Comparison of ENCODE assay signal across 11 mouse cellular contexts in the genomic region with DNA sequence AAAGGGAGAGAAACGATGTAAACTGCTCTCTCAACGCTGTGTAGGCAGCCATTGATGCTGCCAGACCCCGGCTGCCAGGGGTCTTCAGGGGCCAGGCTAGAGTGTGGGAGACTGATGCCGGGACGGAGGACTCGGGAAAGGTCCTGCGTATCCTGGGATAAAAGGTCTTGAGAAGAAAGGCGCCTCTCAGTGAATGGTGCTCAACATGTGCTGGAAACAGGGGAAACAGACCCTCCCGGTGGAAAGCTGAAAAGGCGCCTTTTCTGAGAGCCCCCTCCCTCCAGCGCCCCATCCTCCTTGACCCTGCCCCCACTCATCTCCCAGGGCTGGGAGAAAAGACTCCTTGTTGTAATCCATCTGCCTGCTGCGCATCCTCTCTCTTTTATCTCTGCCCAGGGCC.
A peak's percentile ranks its signal among the peaks of the same experiment; 100 is the strongest.
DNase-seq lines count a peak whose midpoint lies in the region; ATAC-seq and TF ChIP-seq lines count a peak whose summit lies in the region.
"Had no signal": no experiment of that assay in that cellular context is flagged by ENCODE, and none has a peak within 500 bp of the region (broad histone marks: within the 10 kb centered on the region; RNA-seq: fewer than 3 reads in every experiment).

No protein-coding gene starts in this region.

- WGBS in heart, embryonic 16.5 days: 47% methylated on average over 11 of the region's 12 CpGs
- WGBS in forebrain, postnatal 0 days: 10% methylated on average over 12 of the region's 12 CpGs
- WGBS in midbrain, embryonic 14.5 days: 5% methylated on average over 12 of the region's 12 CpGs

- no peak for ATAC-seq in heart, embryonic 16.5 days (replicated peaks; ENCODE audit: extremely low read depth, insufficient read depth, low FRiP score)
- ATAC-seq in forebrain, postnatal 0 days: peak; percentile 47
- ATAC-seq in midbrain, embryonic 14.5 days (ENCODE audit: low FRiP score, low TSS enrichment): no peak; the same call in 1 of the 2 replicates
- no peak for ATAC-seq in megakaryocyte progenitor cell, adult 5-6 weeks (replicated peaks; ENCODE audit: poor library complexity)
- no peak for ATAC-seq in cerebellum, adult (ENCODE audit: insufficient number of reproducible peaks, low FRiP score, low TSS enrichment)

- H3K9me3 ChIP-seq in heart, embryonic 16.5 days (replicated peaks; ENCODE audit: control insufficient read depth, low read length): peaks cover 6% of the 10 kb centered on the region; the same call in 1 of the 2 replicates
- no peaks in the 10 kb centered on the region for H3K9me3 ChIP-seq in forebrain, postnatal 0 days (ENCODE audit: low read length)
- no peaks in the 10 kb centered on the region for H3K9me3 ChIP-seq in midbrain, embryonic 14.5 days (ENCODE audit: control insufficient read depth, low read length)

- no peak for TF ChIP-seq CTCF in forebrain, postnatal 0 days (IDR thresholded peaks at IDR 0.05; ENCODE audit: low read depth)

- H3K27ac ChIP-seq in heart, embryonic 16.5 days (ENCODE audit: low read length): no peak overlapping the region
- no peak overlapping the region for H3K27ac ChIP-seq in forebrain, postnatal 0 days (ENCODE audit: low read depth, low read length)
- peak overlapping the region; percentile 32; the same call in 1 of the 2 replicates for H3K27ac ChIP-seq in midbrain, embryonic 14.5 days (replicated peaks; ENCODE audit: low read depth, low read length)

- no peak overlapping the region for H3K9ac ChIP-seq in heart, embryonic 16.5 days (ENCODE audit: low read length)
- H3K9ac ChIP-seq in forebrain, postnatal 0 days: no peak overlapping the region
- no peak overlapping the region for H3K9ac ChIP-seq in midbrain, embryonic 14.5 days (replicated peaks; ENCODE audit: low read length)

- peak overlapping the region; percentile 34; the same call in 1 of the 2 replicates for H3K4me2 ChIP-seq in heart, embryonic 16.5 days (ENCODE audit: low read depth, low read length)
- peak overlapping the region; percentile 21 for H3K4me2 ChIP-seq in forebrain, postnatal 0 days (ENCODE audit: low read depth)
- peak overlapping the region; percentile 39 for H3K4me2 ChIP-seq in midbrain, embryonic 14.5 days (ENCODE audit: low read length)

- H3K4me1 ChIP-seq in heart, embryonic 16.5 days (ENCODE audit: control insufficient read depth, insufficient read depth, low read length): no peaks in the 10 kb centered on the region
- no peaks in the 10 kb centered on the region for H3K4me1 ChIP-seq in forebrain, postnatal 0 days (ENCODE audit: insufficient read depth)
- H3K4me1 ChIP-seq in midbrain, embryonic 14.5 days (ENCODE audit: control insufficient read depth, insufficient read depth, low read length): peaks cover 7% of the 10 kb centered on the region

- no peak overlapping the region; the same call in 1 of the 2 replicates for H3K4me3 ChIP-seq in heart, embryonic 16.5 days (ENCODE audit: low read length)
- no peak overlapping the region for H3K4me3 ChIP-seq in forebrain, postnatal 0 days (ENCODE audit: low read depth, low read length)
- 0 out of 2 replicates have a peak overlapping the region, but pooled peaks have one; percentile 5 for H3K4me3 ChIP-seq in midbrain, embryonic 14.5 days (replicated peaks; ENCODE audit: low read depth, low read length)

- no peaks in the 10 kb centered on the region for H3K27me3 ChIP-seq in heart, embryonic 16.5 days (ENCODE audit: control insufficient read depth, insufficient read depth, low read length)
- no peaks in the 10 kb centered on the region for H3K27me3 ChIP-seq in forebrain, postnatal 0 days (ENCODE audit: insufficient read depth, low read length)
- no peaks in the 10 kb centered on the region for H3K27me3 ChIP-seq in midbrain, embryonic 14.5 days (ENCODE audit: control insufficient read depth, insufficient read depth, low read length)

- DNase-seq in heart, adult 9 months (ENCODE audit: low spot score in 2 of 2): no peak
- peak; percentile 69 for DNase-seq in embryo, embryonic 11 days
- peak; percentile 12 for DNase-seq in forebrain, postnatal 0 days
- DNase-seq in midbrain, embryonic 14.5 days: peak; percentile 47
- no peak for DNase-seq in thymus, postnatal 0 days (ENCODE audit: low spot score)
- DNase-seq: adrenal gland, postnatal 10 days; layer of hippocampus, adult 9-11 months; thymus, postnatal 25 days had no signal

- H3K36me3 ChIP-seq in heart, embryonic 16.5 days (ENCODE audit: control insufficient read depth, insufficient read depth): no peaks in the 10 kb centered on the region
- no peaks in the 10 kb centered on the region for H3K36me3 ChIP-seq in forebrain, postnatal 0 days (ENCODE audit: insufficient read depth)
- H3K36me3 ChIP-seq in midbrain, embryonic 14.5 days (ENCODE audit: control insufficient read depth, insufficient read depth, low read length): no peaks in the 10 kb centered on the region

Comparison
In these comparisons a context has a peak if more than half of its experiments do, and no peak if none do; other contexts are left out.
1. DNase-seq: peak in embryo, embryonic 11 days (single experiment), forebrain, postnatal 0 days (single experiment) and midbrain, embryonic 14.5 days (single experiment); none in heart, adult 9 months (0 of 2) and thymus, postnatal 0 days (single experiment).
2. Peak in every context shown above with its lines, with median percentiles within 50 percentile points of each other: H3K4me2 ChIP-seq.